Mouse (Mus musculus) lung, postnatal 4 days (tissue): ENCODE data around the gene Lpar1.

Experiments used
- DNase-seq, 2 experiments: peaks; one replicate each; pipeline ENCODE4 v3.0.0; 2021

The Lpar1 gene

GRCm38 (mm10) chr4:58501012-58501777 lies 52.5 kb downstream of the Lpar1 start:
- no peak for DNase-seq

DNA sequence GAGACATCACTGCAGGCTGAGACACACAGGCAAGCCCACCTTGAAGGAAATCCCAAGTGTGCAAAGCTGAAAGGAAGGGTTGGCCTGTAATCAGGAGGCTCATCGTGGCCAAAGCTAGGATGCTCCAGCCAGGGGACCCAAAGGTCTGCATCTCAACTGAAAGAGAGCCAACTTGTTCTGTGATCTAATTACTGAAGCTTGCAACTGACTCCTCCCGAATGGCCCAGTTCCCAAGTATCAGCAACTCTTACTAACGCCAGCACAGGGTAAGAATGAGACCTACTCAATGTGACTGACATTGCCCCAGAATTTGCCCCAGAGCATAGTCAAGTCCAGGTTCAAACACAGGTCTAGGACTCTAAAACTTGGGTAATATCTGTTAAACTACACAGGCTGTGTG lies 53.9 kb downstream of the Lpar1 start:
- DNase-seq: no peak

DNA sequence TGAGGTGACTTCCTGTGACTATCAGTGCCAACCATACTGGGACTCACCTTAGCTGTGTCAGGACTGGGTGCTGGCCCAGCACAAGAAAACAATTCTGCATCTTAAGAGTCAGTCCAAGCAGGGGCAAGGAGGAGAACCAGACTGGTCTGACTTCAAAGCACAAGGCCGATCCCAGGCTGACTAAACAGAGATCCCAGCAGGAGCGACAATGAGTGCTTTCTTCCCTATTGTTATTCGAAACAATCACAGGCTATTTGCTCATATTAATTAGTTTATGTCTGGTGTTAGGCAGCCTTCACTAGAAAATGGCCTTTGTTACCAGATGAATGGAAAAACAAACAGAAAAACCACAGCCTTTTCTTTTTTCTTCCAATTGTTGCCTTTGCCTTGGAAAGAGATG lies 54.5 kb downstream of the Lpar1 start:
- DNase-seq: no peak

DNA sequence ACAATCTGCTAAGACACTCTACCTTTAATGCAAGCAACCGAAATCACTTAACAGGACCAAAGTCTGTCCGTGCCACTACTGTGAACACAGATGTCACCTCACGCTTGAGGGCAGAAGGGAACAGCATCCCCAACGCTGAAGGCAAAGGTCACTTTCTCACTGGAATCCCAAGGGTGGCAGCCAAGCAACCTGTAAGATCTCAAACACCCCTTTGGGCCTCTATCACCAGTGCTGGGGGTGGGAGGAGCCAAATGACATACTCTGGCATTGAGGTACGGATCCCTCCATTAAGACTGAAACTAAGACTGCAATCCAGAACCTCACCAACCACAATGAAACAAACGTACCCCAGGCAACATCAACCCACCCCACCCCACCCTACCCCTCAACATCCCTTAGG lies 55.0 kb downstream of the Lpar1 start:
- DNase-seq: no peak

- DNase-seq: no peak
These were observed 56.4 kb downstream of the Lpar1 start for GRCm38 (mm10) chr4:58497284-58497683.

GRCm38 (mm10) chr4:58496743-58497142 lies 57.0 kb downstream of the Lpar1 start:
- DNase-seq: no peak

DNA sequence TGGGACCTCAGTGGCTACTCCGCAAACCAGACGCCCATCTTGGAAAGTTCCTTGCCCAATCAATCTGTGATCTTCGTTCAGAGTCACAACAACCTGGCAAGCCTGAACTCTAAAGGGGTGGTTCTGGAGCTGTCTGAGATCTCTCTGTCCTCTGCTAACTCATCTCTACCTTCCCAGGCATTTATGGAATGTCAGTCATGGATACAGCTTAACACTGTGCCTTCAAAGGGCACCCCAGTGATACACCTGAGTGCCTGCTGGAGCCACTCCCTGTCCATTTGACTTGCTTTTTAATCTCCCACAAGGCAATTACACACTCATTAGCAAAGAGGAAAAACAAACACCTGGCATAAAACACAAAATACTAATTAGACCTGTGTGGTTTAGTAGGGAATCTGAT lies 62.0 kb downstream of the Lpar1 start:
- no peak for DNase-seq

GRCm38 (mm10) chr4:58490374-58490773 lies 63.3 kb downstream of the Lpar1 start:
- no peak for DNase-seq

DNA sequence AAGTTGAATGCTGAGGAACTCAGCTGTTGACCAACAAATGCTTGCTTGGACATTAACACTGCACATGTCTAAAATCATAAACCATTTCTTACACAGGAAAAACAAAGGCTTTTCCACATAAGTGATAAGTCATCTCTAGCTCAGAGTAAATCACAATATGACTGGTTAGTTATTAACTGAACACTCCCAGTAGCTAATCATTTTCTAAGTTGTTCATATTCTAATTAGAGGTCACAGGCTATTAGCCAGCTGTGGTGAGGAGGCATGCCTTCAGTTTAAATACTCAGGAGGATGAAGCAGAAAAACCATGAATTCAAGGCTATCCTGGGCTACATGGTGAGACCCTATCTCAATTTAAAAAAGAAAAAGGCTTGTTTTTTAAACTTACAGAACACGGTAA lies 75.1 kb downstream of the Lpar1 start:
- no peak for DNase-seq

GRCm38 (mm10) chr4:58477691-58478090 lies 76.0 kb downstream of the Lpar1 start:
- DNase-seq: no peak

GRCm38 (mm10) chr4:58471203-58471910 lies 82.3 kb downstream of the Lpar1 start:
- DNase-seq: no peak

DNA sequence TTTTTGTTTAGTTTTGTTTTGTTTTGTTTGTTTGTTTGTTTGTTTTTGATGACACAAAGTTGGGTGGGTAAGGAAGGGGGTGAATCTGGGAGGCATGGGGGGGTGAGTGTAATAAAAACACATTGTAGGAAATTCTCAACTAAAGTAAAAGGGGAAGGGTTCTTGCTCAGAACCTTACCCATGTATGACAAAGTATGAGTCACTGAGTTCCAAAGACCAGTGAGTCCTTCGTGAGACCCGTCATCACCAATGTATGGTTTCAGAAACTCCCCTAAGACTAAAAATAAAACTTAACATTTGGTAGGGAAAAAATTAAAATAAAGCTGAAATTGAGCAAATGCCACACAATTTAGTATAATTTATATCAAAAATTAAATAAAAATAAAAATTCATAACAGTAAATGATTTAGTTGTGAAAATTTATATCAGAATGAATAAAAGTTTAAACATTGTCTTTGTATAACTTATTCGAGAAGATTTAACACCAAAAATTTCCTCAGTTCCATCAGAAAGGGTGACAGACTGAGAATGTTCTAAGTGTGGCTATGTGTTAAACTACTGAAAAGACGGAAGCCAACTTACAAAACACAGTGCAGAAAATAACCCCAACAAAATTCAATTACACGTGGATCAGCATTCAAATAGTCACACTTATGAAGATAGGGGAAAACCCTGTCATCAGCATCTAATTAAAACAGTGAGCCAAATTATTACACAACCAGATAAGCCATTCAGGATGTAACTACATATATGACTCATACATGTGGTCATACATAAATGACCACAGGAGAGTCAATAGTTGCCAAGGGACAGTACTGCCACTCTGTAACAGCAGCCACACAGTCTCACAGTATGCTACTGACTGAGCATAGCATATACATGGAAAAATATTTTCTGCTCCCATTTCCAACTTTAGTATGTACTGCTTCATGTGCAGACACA lies 83.8 kb downstream of the Lpar1 start:
- DNase-seq: no peak

GRCm38 (mm10) chr4:58469035-58469434 lies 84.7 kb downstream of the Lpar1 start:
- DNase-seq: no peak

DNA sequence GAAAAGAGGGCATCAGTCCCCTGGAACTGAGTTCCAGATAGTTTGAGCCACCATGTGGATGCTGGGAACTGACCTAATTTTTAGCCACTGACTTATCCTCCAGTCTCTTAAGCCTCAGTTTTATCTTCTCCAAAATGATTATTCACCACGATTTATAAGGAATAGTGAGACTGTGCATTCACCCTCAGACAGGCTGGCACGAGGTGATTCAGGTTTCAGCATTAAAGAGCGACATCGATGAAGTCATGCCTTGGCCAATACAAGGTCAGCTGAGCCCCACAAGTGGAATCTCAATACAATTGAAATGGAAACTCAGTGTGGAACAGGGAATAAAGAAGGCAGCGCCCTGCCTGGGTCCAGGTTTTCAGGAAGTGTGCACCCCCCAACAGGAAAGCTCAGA lies 88.1 kb downstream of the Lpar1 start:
- no peak for DNase-seq

DNA sequence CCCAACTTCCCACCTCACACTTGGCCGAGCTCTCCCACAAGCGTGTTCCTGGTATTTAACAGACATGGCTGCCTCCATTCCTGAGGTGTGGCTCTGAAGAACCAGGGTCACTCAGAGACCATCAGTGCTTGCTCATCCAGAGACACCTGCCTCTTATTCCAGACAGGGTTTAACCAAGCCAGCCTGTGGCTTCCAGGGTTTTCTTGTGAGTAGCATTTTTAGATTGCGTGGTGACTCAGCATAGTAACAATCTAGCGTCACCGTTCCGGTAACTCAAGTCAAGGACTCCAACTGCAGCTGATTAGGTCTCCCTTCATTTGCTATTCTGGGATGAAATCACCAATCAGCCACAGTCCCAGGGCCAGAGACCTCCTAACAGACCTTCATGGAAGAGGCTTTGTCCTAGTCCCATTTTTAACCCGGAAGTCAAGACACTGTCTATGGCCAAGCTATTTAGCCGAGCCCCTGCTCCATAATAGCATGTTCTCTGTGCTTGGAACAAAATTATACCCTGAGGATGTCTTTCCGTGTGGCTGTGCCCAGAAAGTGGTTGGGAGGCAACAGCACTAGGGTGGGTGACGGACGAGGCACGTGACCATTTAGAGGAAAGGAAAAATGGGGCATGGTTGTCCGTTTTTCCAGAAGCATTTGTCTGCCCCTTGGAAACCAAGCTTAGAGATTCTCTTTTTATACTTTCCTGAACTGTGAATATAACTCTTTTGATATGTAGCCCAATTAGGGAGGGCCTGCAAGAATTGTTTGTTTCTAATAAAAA lies 89.1 kb downstream of the Lpar1 start:
- no peak for DNase-seq

DNA sequence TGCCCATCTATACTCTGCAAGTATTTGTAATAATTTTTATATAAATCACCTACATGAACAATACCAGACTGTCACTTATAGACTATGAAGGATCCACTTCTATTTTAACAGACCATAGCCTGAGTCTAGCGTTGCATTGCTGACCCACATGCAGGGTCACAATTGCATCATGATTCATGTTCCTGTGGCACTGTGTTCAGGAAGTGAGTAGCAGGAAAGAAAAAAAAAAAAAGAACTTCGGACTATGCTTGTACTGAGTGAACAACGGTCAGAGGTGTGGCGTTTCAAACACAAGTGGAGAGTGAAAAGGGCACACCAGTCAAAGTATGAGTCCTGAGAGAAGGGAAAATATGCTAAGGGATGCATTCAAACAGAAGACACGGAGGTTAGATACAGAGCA lies 90.7 kb downstream of the Lpar1 start:
- no peak for DNase-seq

DNA sequence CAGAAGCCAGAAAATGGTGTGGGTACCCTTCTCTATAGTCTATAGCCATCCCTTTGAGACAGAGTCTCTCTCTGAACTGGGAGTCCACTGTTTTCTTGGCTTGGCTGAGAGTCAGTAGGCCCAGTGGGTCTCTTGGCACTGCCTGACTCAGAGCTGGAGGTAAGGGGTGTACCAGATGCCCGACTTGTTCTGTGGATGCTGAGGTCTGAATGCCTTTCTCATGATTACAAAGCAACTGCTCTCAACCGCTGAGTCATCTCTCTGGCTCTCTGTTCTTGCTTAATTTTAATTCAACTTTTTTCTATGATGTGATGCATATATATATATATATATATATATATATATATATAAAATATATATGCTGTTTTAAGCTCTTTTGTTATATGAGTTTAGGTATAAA lies 91.1 kb downstream of the Lpar1 start:
- no peak for DNase-seq

GRCm38 (mm10) chr4:58453334-58453733 lies 100.4 kb downstream of the Lpar1 start:
- DNase-seq: no peak

- no peak for DNase-seq
These were observed 104.9 kb downstream of the Lpar1 start for GRCm38 (mm10) chr4:58448825-58449224.

DNA sequence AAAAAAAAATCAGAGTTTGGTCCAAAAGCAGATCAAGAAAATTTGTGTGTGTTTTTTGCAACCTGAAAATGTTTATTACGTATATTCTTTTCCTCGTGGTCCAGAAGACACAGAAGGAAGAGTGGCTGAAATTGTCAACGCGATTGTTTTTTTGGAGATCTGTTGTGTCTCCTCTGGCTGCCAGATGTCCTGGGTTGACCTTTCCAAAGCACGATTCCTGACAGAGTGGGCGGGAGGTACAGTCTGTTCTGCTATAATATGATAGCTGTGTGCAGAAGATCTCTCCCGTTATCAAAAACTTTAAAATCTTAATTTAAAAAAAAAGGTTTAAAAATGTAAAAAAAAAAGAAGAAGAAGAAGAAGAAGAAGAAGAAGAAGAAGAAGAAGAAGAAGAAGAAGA lies 105.9 kb downstream of the Lpar1 start:
- no peak for DNase-seq

- no peak for DNase-seq
These were observed 107.9 kb downstream of the Lpar1 start for GRCm38 (mm10) chr4:58445846-58446245.

DNA sequence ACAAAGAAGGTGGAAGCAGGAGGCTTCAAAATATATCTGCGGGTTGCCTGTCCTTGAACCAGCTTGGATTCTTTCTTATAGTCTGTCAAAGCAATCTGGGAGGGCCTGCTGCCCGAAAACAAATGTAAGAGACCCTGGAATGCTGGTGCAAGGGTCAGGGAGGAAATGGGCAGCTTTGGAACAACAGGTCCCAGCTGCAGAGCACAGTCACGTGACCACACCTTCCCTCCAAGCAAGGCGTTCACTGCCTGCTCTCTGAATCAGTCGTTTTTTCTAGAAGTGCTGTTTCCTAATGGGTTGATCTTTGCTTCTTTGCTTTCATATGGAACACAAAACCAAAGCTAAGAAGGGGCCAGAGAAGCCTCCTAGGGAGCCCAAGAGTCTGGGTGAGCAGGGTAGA lies 111.4 kb downstream of the Lpar1 start:
- no peak for DNase-seq

DNA sequence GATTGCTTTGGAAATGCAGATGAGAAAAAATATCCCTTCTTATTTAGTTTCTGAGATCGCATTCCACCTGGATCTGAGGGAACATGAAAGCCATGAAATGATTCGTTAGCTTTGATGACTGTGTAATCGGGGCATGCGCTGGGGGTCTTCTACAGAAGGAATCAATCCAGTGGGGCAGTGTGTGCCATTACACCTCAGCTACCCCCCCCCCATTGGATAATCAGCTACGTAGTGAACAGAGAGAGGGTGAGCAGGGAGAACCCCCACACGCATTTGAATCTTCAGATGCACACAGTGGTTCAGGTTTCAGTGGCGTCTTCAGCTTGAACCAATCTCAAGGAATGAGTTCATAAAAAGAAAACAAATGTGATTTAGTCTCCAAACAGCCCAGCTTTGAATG lies 115.0 kb downstream of the Lpar1 start:
- no peak for DNase-seq
